25 mouse cellular contexts compared by ENCODE assay signal in genomic region chr1:178661556-178661955, GRCm38 (mm10).
DNase-seq lines count a peak whose midpoint lies in the region; ATAC-seq lines count a peak whose summit lies in the region.
"Had no signal": no experiment of that assay in that cellular context is flagged by ENCODE, and none has a peak within 500 bp of the region (broad histone marks: within the 10 kb centered on the region; RNA-seq: fewer than 3 reads in every experiment).

No protein-coding gene starts in this region.

- intact Hi-C loops in heart, postnatal 25 days (cut with DNase I): no loop called here

- peak overlapping the region; percentile 27 for H3K4me2 ChIP-seq in heart, embryonic 11.5 days
- H3K4me2 ChIP-seq in hindbrain, embryonic 11.5 days (replicated peaks; ENCODE audit: low read depth, low read length): no peak overlapping the region
- no peak overlapping the region for H3K4me2 ChIP-seq in midbrain, embryonic 16.5 days (ENCODE audit: low read length)
- no peak overlapping the region for H3K4me2 ChIP-seq in midbrain, embryonic 13.5 days (replicated peaks)
- H3K4me2 ChIP-seq: forebrain, embryonic 12.5 days; limb, embryonic 12.5 days; liver, embryonic 12.5 days; midbrain, embryonic 12.5 days; stomach, embryonic 15.5 days had no signal

- no peak overlapping the region for H3K9ac ChIP-seq in heart, embryonic 11.5 days (ENCODE audit: low read depth, low read length)
- no peak overlapping the region for H3K9ac ChIP-seq in hindbrain, embryonic 11.5 days (ENCODE audit: low read depth, low read length)
- no peak overlapping the region for H3K9ac ChIP-seq in midbrain, embryonic 16.5 days (ENCODE audit: low read depth, low read length)
- no peak overlapping the region for H3K9ac ChIP-seq in midbrain, embryonic 13.5 days (replicated peaks)
- H3K9ac ChIP-seq: forebrain, embryonic 12.5 days; limb, embryonic 12.5 days; liver, embryonic 12.5 days; midbrain, embryonic 12.5 days; stomach, embryonic 15.5 days had no signal

- no peak for DNase-seq in heart, postnatal 25 days (ENCODE audit: low spot score)
- DNase-seq in hindbrain, embryonic 10.5 days (ENCODE audit: low spot score): peak; percentile 16
- DNase-seq in hindbrain, embryonic 11.5 days (ENCODE audit: low spot score): no peak
- no peak for DNase-seq in limb, embryonic 10.5 days (ENCODE audit: low spot score)
- no peak for DNase-seq in spleen, postnatal 10 days (ENCODE audit: low spot score in 2 of 2)
- DNase-seq: adrenal gland, adult 8-10 months; cerebellum, adult 9-11 months; gastrocnemius, postnatal 10 days; heart, postnatal 36 days; kidney, adult 8-10 months; lung, adult 2 months; right cerebral cortex, postnatal 14 days; spleen, adult 18-20 months; thymus, adult 2 months had no signal

- ATAC-seq in heart, embryonic 11.5 days (replicated peaks; ENCODE audit: insufficient number of reproducible peaks, low FRiP score, low TSS enrichment): peak; percentile 77; the same call in 1 of the 2 replicates
- no peak for ATAC-seq in hindbrain, embryonic 11.5 days (ENCODE audit: low FRiP score)
- peak; percentile 25; the same call in 1 of the 2 replicates for ATAC-seq in midbrain, embryonic 16.5 days
- ATAC-seq in midbrain, embryonic 13.5 days: no peak
- ATAC-seq: CD4-positive, CD25-positive, alpha-beta regulatory T cell, adult 4 months; hindbrain, postnatal 0 days; liver, embryonic 12.5 days; Patski had no signal

- no peak overlapping the region for H3K4me3 ChIP-seq in heart, embryonic 11.5 days (ENCODE audit: low read depth, low read length)
- no peak overlapping the region for H3K4me3 ChIP-seq in hindbrain, embryonic 10.5 days
- H3K4me3 ChIP-seq in hindbrain, embryonic 11.5 days (ENCODE audit: low read depth, low read length): no peak overlapping the region
- no peak overlapping the region for H3K4me3 ChIP-seq in midbrain, embryonic 16.5 days (ENCODE audit: low read depth, low read length)
- H3K4me3 ChIP-seq in midbrain, embryonic 13.5 days (replicated peaks): no peak overlapping the region
- no peak overlapping the region for H3K4me3 ChIP-seq in limb, embryonic 10.5 days
- H3K4me3 ChIP-seq: forebrain, embryonic 12.5 days; limb, embryonic 12.5 days; liver, embryonic 12.5 days; midbrain, embryonic 12.5 days; stomach, embryonic 15.5 days had no signal

- peak overlapping the region; percentile 70 for H3K27ac ChIP-seq in heart, embryonic 11.5 days (ENCODE audit: low read depth, low read length)
- H3K27ac ChIP-seq in hindbrain, embryonic 10.5 days: no peak overlapping the region
- H3K27ac ChIP-seq in hindbrain, embryonic 11.5 days (ENCODE audit: low read depth, low read length): no peak overlapping the region
- no peak overlapping the region for H3K27ac ChIP-seq in midbrain, embryonic 16.5 days (ENCODE audit: low read length)
- H3K27ac ChIP-seq in midbrain, embryonic 13.5 days: no peak overlapping the region
- H3K27ac ChIP-seq in limb, embryonic 10.5 days: peak overlapping the region; percentile 42; the same call in 1 of the 2 replicates
- H3K27ac ChIP-seq: forebrain, embryonic 12.5 days; hindbrain, postnatal 0 days; liver, embryonic 12.5 days; midbrain, embryonic 12.5 days; stomach, embryonic 15.5 days had no signal

- H3K9me3 ChIP-seq in heart, embryonic 11.5 days (replicated peaks; ENCODE audit: control insufficient read depth, low read length): no peaks in the 10 kb centered on the region
- no peaks in the 10 kb centered on the region for H3K9me3 ChIP-seq in hindbrain, embryonic 10.5 days
- H3K9me3 ChIP-seq in hindbrain, embryonic 11.5 days (ENCODE audit: control insufficient read depth, low read length): no peaks in the 10 kb centered on the region
- H3K9me3 ChIP-seq in midbrain, embryonic 16.5 days (replicated peaks; ENCODE audit: control insufficient read depth, low read length, poor library complexity, severe bottlenecking): no peaks in the 10 kb centered on the region
- H3K9me3 ChIP-seq in midbrain, embryonic 13.5 days: no peaks in the 10 kb centered on the region
- H3K9me3 ChIP-seq in limb, embryonic 10.5 days (replicated peaks): no peaks in the 10 kb centered on the region
- H3K9me3 ChIP-seq: forebrain, embryonic 12.5 days; limb, embryonic 12.5 days; liver, embryonic 12.5 days; midbrain, embryonic 12.5 days; stomach, embryonic 15.5 days had no signal

- H3K4me1 ChIP-seq in heart, embryonic 11.5 days (ENCODE audit: control insufficient read depth, insufficient read depth, low read length): peaks cover 57% of the 10 kb centered on the region
- H3K4me1 ChIP-seq in hindbrain, embryonic 10.5 days (replicated peaks): peaks cover 23% of the 10 kb centered on the region
- no peaks in the 10 kb centered on the region for H3K4me1 ChIP-seq in hindbrain, embryonic 11.5 days (replicated peaks; ENCODE audit: control insufficient read depth, insufficient read depth, low read length)
- no peaks in the 10 kb centered on the region for H3K4me1 ChIP-seq in midbrain, embryonic 16.5 days (ENCODE audit: control insufficient read depth, insufficient read depth, low read length)
- peaks cover 11% of the 10 kb centered on the region; the same call in 1 of the 2 replicates for H3K4me1 ChIP-seq in midbrain, embryonic 13.5 days (replicated peaks)
- peaks cover 59% of the 10 kb centered on the region for H3K4me1 ChIP-seq in limb, embryonic 10.5 days
- H3K4me1 ChIP-seq: liver, embryonic 12.5 days had no signal

- WGBS in heart, embryonic 11.5 days (ENCODE audit: insufficient replicate concordance): 4% methylated on average over 5 of the region's 5 CpGs
- WGBS in hindbrain, embryonic 10.5 days: 39% methylated on average over 5 of the region's 5 CpGs
- WGBS in hindbrain, embryonic 11.5 days: 32% methylated on average over 5 of the region's 5 CpGs
- 37% methylated on average over 5 of the region's 5 CpGs for WGBS in midbrain, embryonic 16.5 days
- WGBS in midbrain, embryonic 13.5 days: 56% methylated on average over 5 of the region's 5 CpGs
- WGBS in limb, embryonic 10.5 days: 8% methylated on average over 5 of the region's 5 CpGs

- no peaks in the 10 kb centered on the region for H3K36me3 ChIP-seq in heart, embryonic 11.5 days (ENCODE audit: control insufficient read depth, insufficient read depth, low read length)
- no peaks in the 10 kb centered on the region for H3K36me3 ChIP-seq in hindbrain, embryonic 10.5 days
- H3K36me3 ChIP-seq in hindbrain, embryonic 11.5 days (ENCODE audit: control insufficient read depth, insufficient read depth, low read length): no peaks in the 10 kb centered on the region
- H3K36me3 ChIP-seq in midbrain, embryonic 16.5 days (ENCODE audit: control insufficient read depth, insufficient read depth, low read length): no peaks in the 10 kb centered on the region
- no peaks in the 10 kb centered on the region for H3K36me3 ChIP-seq in midbrain, embryonic 13.5 days
- H3K36me3 ChIP-seq in limb, embryonic 10.5 days: peaks cover 8% of the 10 kb centered on the region; the same call in 1 of the 2 replicates
- H3K36me3 ChIP-seq: forebrain, embryonic 12.5 days; limb, embryonic 12.5 days; liver, embryonic 12.5 days; midbrain, embryonic 12.5 days; stomach, embryonic 15.5 days had no signal

- H3K27me3 ChIP-seq in heart, embryonic 11.5 days (ENCODE audit: control insufficient read depth, insufficient read depth, low read length): no peaks in the 10 kb centered on the region
- no peaks in the 10 kb centered on the region for H3K27me3 ChIP-seq in hindbrain, embryonic 10.5 days (ENCODE audit: insufficient read depth, poor library complexity, severe bottlenecking)
- H3K27me3 ChIP-seq in hindbrain, embryonic 11.5 days (ENCODE audit: control insufficient read depth, insufficient read depth, low read length): no peaks in the 10 kb centered on the region
- H3K27me3 ChIP-seq in midbrain, embryonic 16.5 days (ENCODE audit: control insufficient read depth, insufficient read depth, low read depth, low read length): no peaks in the 10 kb centered on the region
- H3K27me3 ChIP-seq in midbrain, embryonic 13.5 days: no peaks in the 10 kb centered on the region
- H3K27me3 ChIP-seq in limb, embryonic 10.5 days (ENCODE audit: low read depth, poor library complexity, severe bottlenecking): no peaks in the 10 kb centered on the region
- H3K27me3 ChIP-seq: forebrain, embryonic 12.5 days; limb, embryonic 12.5 days; liver, embryonic 12.5 days; midbrain, embryonic 12.5 days; Patski; stomach, embryonic 15.5 days had no signal

Comparison
In these comparisons a context has a peak if more than half of its experiments do, and no peak if none do; other contexts are left out.
1. ATAC-seq: peak in heart, embryonic 11.5 days (single experiment) and midbrain, embryonic 16.5 days (single experiment); none in hindbrain, embryonic 11.5 days (single experiment) and midbrain, embryonic 13.5 days (single experiment).
2. H3K27ac ChIP-seq: peak in heart, embryonic 11.5 days (single experiment) and limb, embryonic 10.5 days (single experiment); none in hindbrain, embryonic 10.5 days (single experiment), hindbrain, embryonic 11.5 days (single experiment), midbrain, embryonic 16.5 days (single experiment) and midbrain, embryonic 13.5 days (single experiment).